Mouse (Mus musculus) left cerebral cortex, adult 2 months (tissue): ENCODE results near the gene Hoxd3. TPM values are rescaled to one million over a fixed set of nuclear protein-coding genes. Genes with fewer than 3 reads are reported as not detected.

Experiments used
- DNase-seq, 2 experiments: peaks; one replicate each; pipeline ENCODE4 v3.0.0; 2021 to 2022; ENCODE audit warnings: low spot score in 2 of 2, mixed read lengths in 1 of 2; ENCODE audit errors: extremely low spot score in 1 of 2
- H3K27ac ChIP-seq: fragments of 200-600 bp; 2 replicates; pipeline ENCODE4 v1.8.1; 2022
- H3K4me3 ChIP-seq: fragments of 200-600 bp; 2 replicates; pipeline ENCODE4 v1.8.1; 2022
- CTCF ChIP-seq: fragments of 200-600 bp; IDR thresholded peaks from 2 replicates; pipeline ENCODE4 v1.8.1; 2022; ENCODE audit warnings: antibody characterized with exemption, mild to moderate bottlenecking, moderate library complexity
- intact Hi-C: fragments of 180-260 bp; cut with DNase I; formaldehyde crosslinking; loops from one replicate; pipeline ENCODE4 v1.15.1; 2025
- total RNA-seq, 2 experiments: library from RNA; stranded (reverse); gene quantifications; 2 replicates each; pipeline ENCODE4 v1.2.3; 2021

Gene Hoxd3
- total RNA-seq, 2 experiments from 2014 or later = not detected

GRCm38 (mm10) chr2:74736688-74737577 lies 25.2 kb downstream of the Hoxd3 start:
- Histone ChIP-seq H3K4me3 (no peak overlapping the region), H3K27ac (no peak overlapping the region)
- TF ChIP-seq CTCF = no peak
- no peak for DNase-seq
- intact Hi-C loops = no loop called here

DNA sequence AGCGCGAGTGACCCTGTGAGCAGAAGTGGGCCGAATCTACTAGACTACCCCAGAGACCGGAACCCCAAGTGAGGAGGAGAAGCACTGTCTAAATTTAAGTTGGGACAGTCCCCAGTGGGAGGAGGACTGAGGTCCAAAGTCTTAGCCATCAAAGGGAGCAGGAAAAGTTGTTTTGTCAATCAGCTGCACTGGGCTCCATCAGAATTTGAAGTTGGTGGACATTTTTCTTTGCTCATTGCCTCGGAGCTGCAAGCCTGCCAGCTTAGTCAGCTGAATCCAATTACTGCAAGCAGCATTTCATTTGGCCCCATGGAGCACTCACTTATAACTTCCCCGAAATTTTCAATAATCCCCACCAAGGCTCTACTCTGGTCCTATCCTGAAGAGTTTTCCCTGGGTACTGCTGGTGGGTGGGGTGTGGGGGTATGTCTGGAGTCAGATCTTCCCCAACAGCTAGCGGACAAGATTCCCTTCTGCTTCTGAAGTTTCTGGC lies 25.9 kb downstream of the Hoxd3 start:
- no peak for TF ChIP-seq CTCF
- DNase-seq = no peak
- Histone ChIP-seq H3K27ac (no peak overlapping the region), H3K4me3 (no peak overlapping the region)
- intact Hi-C loops = no loop called here

DNA sequence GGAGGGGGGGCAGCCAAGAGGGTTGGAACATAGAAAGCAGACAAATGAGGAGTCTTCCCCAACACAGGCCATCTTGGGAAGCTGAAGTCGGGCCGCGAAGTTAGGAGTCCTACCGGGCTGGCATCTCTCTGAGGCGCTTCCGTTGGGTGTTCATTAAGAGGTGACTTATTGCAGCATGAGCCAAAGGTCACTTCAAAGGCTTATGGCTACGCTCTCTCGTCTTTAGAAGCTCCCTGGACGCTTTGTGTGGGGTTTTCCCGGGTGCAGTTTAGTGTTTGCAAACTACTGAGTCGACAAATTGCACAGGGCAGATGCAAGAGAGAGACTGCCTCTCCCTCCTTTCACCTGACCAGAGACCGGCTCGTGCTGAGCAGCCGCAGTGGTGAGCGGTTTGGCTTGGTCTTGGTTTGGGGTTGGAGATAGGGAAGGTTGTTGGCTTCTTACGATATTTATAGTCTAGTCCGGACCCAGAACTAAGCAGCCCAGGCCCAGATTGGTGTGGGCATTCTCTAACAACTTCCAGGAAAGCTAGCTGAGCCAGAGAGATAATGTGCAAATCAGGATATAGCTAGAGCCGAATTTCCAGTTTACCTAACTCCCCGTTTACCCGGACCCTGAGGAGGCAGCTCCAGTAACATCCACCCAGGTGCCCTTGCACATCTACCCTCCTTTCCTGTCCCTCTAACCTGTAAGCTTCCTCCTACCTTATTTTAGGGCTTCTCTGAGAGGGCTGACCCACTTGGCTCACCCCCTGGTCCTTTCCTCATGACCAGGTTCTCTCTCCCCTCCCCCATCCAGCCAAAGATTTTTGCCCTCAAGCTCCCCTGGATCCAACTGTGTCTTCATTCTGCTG lies 27.1 kb downstream of the Hoxd3 start:
- Histone ChIP-seq H3K4me3 (no peak overlapping the region), H3K27ac (no peak overlapping the region)
- DNase-seq = no peak
- no peak for TF ChIP-seq CTCF
- intact Hi-C loops = no loop called here

GRCm38 (mm10) chr2:74739476-74739800 lies 27.7 kb downstream of the Hoxd3 start:
- no peak for DNase-seq
- no peak for TF ChIP-seq CTCF
- H3K4me3 ChIP-seq = no peak overlapping the region
- H3K27ac ChIP-seq = no peak overlapping the region
- intact Hi-C loops = no loop called here

DNA sequence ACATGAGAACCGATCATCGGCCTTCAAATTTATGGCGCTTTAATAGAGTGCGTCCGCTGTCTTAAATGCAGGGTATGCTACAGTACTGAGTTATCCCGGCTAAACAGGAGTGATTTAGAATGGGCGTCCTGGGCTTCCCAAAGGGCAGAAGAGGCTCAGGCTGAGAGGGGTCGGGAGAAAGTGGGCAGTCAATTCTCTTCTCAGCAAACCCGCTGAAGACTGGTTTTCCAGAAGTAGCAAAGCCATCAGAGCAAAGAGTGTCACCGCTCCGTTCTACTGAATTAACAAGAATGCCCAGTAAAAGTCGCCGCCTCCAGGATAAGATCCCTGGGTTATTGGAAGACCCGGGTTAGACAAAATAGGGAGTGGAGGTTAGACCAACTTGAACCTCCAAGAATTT lies 28.1 kb downstream of the Hoxd3 start:
- TF ChIP-seq CTCF = no peak
- Histone ChIP-seq H3K27ac (no peak overlapping the region), H3K4me3 (no peak overlapping the region)
- DNase-seq = no peak
- intact Hi-C loops = loop anchor here (5.0 kb wide), 1 partner anchor 33 kb away; no protein-coding TSS in a partner anchor

DNA sequence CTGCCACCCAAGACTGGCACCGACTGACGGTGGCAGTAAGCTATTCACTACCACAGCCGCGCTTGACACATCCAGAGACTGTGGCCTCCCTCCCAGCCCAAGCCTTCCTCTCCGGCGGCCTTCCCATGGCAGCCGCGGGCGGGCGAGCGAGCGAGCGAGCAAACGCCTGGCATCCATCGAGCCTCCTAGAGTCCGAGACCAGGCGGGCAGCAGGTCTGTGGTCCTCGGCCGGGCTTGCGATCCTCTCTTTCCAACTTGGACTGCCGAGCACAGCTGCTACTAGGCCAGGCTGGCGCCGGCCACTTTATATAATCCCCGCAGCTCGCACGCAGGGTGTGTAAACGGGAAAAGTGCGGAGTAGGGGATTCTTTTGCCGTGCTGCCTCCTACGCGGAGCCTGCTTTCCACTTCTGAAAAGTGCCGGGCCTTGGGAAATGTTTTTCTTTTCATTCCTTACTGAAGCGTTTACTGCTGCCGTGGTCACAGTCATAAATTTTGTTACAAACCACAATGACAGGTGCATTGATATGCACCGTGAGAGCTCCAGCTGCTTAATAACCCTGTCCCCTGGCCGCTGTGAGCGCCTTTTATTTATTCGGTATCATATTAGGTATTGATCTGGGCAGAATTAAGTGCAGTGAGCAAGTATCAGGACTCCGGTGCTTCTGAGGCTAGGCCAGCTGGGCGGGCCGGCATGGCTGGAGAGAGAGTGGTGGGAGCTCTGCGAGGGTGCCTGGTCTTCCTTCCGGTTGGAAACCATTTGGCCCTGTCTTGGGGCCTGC lies 28.8 kb downstream of the Hoxd3 start:
- intact Hi-C loops = loop anchor here (5.0 kb wide), 1 partner anchor 33 kb away; no protein-coding TSS in a partner anchor
- no peak for DNase-seq
- TF ChIP-seq CTCF = no peak
- Histone ChIP-seq H3K27ac (no peak overlapping the region), H3K4me3 (no peak overlapping the region)

- intact Hi-C loops = loop anchor here (5.0 kb wide), 1 partner anchor 34 kb away; no protein-coding TSS in a partner anchor
- Histone ChIP-seq H3K27ac (no peak overlapping the region), H3K4me3 (no peak overlapping the region)
- TF ChIP-seq CTCF = no peak
- no peak for DNase-seq
Measured at GRCm38 (mm10) chr2:74741252-74741978, 29.7 kb downstream of the Hoxd3 start.

DNA sequence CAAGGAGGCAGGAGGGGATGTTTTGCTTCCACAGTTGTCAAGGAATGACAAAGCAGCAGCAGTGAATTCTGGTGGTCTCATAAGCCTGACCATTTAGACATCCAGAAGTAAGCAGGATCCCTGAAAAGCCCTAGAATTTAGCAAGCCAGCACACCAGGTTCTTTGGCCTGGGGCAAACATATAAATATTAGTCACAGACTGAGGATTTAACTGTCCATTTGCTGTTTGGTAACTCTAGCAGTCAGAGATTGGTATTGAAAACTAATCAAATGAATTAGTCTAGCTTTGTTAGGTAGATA lies 30.2 kb downstream of the Hoxd3 start:
- Histone ChIP-seq H3K27ac (no peak overlapping the region), H3K4me3 (no peak overlapping the region)
- DNase-seq = no peak
- TF ChIP-seq CTCF = no peak
- intact Hi-C loops = loop anchor here (5.0 kb wide), 1 partner anchor 35 kb away; no protein-coding TSS in a partner anchor

DNA sequence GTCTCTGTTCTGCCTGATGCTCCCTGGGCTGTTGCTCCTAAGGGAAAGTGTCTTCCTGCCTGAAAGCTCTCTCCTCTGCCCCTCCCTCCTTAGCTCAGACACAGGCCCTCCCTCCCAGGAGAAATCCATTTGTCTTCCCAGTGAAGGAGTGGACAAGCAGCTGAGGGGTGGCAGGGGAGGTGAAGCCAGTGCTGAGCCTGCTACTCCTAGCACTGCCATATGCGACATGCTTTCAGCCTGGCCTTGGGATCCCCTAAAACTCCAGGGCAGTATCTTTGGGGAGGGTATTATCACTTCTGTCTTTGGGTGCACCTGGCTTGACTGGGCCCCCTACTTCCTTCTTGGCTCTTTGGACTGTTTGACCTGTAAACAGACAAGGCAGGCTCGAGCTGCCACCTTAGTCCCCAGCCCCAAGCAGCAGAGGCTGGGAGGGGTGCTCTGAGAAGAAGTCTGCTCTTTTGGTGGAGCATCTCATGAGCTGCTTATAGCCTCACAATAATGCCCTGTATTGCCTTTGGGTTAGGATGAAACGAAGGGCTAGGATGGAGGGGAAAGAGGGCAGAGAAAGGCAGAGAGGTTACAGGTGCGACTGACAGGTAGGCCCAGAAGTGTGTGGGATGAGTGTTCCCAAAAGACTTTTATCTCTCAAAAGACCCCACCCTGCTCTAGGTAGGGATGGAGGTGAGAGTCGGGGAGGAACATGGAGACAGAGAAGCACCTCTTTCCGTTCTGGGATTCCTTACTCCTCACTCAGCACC lies 34.0 kb downstream of the Hoxd3 start:
- intact Hi-C loops = loop anchor here (5.0 kb wide), 1 partner anchor 93 kb away; no protein-coding TSS in a partner anchor
- no peak overlapping the region for H3K27ac ChIP-seq
- no peak for DNase-seq
- H3K4me3 ChIP-seq = no peak overlapping the region
- no peak for TF ChIP-seq CTCF

DNA sequence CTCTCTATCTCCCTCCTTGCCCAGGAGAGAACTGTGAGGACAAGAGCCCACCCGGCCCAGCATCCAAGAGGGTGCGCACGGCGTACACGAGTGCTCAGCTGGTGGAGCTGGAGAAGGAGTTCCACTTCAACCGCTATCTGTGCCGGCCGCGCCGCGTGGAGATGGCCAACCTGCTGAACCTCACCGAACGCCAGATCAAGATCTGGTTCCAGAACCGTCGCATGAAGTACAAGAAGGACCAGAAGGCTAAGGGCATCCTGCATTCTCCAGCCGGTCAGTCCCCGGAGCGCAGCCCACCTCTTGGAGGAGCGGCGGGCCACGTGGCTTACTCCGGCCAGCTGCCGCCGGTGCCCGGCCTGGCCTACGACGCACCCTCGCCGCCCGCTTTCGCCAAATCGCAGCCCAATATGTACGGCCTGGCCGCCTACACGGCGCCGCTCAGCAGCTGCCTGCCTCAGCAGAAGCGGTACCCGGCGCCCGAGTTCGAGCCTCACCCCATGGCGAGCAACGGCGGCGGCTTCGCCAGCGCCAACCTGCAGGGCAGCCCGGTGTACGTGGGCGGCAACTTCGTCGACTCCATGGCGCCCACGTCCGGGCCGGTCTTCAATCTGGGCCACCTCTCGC lies 34.7 kb downstream of the Hoxd3 start:
- Histone ChIP-seq H3K4me3 (no peak overlapping the region), H3K27ac (no peak overlapping the region)
- intact Hi-C loops = loop anchor here (5.0 kb wide), 1 partner anchor 94 kb away; no protein-coding TSS in a partner anchor
- no peak for TF ChIP-seq CTCF
- DNase-seq = no peak
